Mouse (Mus musculus): ENCODE results near the gene Specc1l. TPM values are rescaled to one million over a fixed set of nuclear protein-coding genes. Genes with fewer than 3 reads are reported as not detected.
"Not testable (repeated sequence)": the region's sequence is repeated elsewhere in the genome, so short reads cannot be mapped to it uniquely, and the experiment has no call there.

Gene Specc1l
- polyA plus RNA-seq, 1 experiment from 2014 or later = 45.8 TPM

GRCm38 (mm10) chr10:75338852-75339251 lies 127.0 kb downstream of the Specc1l start:
- no peak for DNase-seq (ENCODE audit: low read depth, low spot score)
- POLR2A ChIA-PET = interaction anchor here (0.6 kb wide), 1 partner anchor 69 kb away, joined by 5 read pairs; no protein-coding TSS in a partner anchor
- ATAC-seq = no peak
- no peak for TF ChIP-seq CTCF (IDR thresholded peaks at IDR 0.05)
- in situ Hi-C loops (cut with MboI; ENCODE audit: low pct_unique_long_range_greater_than_20kb) = loop anchor here (5.0 kb wide), 1 partner anchor 38 kb away; no protein-coding TSS in a partner anchor
- H3K27me3 ChIP-seq = peaks cover 5% of the 10 kb centered on the region
- CTCF ChIA-PET = no interaction called here

DNA sequence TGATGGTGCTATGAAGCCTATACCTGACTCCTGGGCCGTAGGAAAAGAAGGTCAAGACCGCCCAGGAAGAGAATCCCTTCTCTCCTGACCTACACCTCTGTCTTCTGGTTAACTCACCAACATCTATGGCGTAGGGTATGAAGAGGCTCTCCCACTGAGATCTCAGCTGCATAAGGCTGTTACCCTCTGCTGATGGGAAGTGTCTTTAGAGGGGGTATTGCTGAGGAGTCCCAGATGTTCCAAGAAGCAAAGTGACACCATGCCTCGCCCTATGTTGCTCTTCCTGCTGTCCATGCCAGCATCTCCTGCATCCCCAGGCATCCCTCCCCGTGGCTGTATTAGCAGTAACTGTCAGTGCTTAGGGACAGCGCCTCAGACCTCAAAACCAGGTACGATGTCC lies 127.5 kb downstream of the Specc1l start:
- TF ChIP-seq CTCF (IDR thresholded peaks at IDR 0.05) = no peak
- ATAC-seq (no peak), DNase-seq (ENCODE audit: low read depth, low spot score) (no peak)
- in situ Hi-C loops (cut with MboI; ENCODE audit: low pct_unique_long_range_greater_than_20kb) = loop anchor here (5.0 kb wide), 1 partner anchor 38 kb away; no protein-coding TSS in a partner anchor
- CTCF ChIA-PET = no interaction called here
- POLR2A ChIA-PET = interaction anchor here (0.6 kb wide), 1 partner anchor 69 kb away, joined by 5 read pairs; no protein-coding TSS in a partner anchor
- H3K27me3 ChIP-seq = peaks cover 5% of the 10 kb centered on the region

- peaks cover 13% of the 10 kb centered on the region for H3K27me3 ChIP-seq
- in situ Hi-C loops (cut with MboI; ENCODE audit: low pct_unique_long_range_greater_than_20kb) = no loop called here
- ATAC-seq (no peak), DNase-seq (ENCODE audit: low read depth, low spot score) (no peak)
- CTCF ChIA-PET = no interaction called here
- POLR2A ChIA-PET = no interaction called here
- TF ChIP-seq CTCF (IDR thresholded peaks at IDR 0.05) = no peak
Measured at GRCm38 (mm10) chr10:75341936-75342335, 130.1 kb downstream of the Specc1l start.

DNA sequence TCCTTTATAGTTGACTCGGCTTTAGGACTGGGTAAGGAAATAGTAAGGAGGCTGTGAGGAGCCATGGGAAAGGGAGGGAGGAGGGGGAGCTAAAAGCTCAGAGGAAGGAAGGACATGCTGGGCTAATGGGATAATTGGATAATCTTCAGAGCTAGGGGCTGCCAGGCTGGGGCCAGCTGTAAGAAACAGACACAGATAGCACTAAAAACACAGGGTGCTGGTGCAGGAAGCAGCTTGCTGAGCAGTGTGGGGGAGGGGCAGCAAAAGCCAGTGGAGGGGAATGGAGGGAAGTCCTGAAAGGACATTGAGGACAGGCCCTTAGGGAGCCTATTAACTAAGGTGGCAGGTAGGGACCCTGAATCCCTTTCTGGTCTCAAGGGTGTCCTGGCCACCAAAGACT lies 132.7 kb downstream of the Specc1l start:
- in situ Hi-C loops (cut with MboI; ENCODE audit: low pct_unique_long_range_greater_than_20kb) = not testable (repeated sequence)

DNA sequence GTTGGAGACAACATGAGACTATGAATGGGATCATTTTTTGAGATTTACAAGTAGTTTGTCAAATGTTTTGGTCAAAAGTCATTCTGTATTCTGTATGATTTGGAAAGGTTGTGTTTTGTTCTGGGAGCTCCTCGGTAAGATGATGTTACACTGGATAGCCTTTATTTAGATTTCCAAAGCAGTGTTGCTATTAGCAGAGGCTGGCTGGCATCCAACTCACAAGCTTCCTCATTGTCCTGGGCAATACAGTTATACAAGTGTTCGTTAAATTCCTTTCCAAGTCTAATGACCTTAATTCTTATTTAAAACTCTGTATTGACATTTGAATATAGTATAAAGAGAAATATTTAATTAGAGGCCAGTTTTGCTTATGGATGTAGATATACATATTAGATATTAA lies 133.4 kb downstream of the Specc1l start:
- ChIA-PET POLR2A (no interaction called here), CTCF (interaction anchor here (1.9 kb wide), 1 partner anchor 24 kb away, joined by 4 read pairs; no protein-coding TSS in a partner anchor)
- DNase-seq (ENCODE audit: low read depth, low spot score) = no peak
- in situ Hi-C loops (cut with MboI; ENCODE audit: low pct_unique_long_range_greater_than_20kb) = no loop called here
- peaks cover 15% of the 10 kb centered on the region for H3K27me3 ChIP-seq
- no peak for TF ChIP-seq CTCF (IDR thresholded peaks at IDR 0.05)
- ATAC-seq = no peak

More for the DNA sequence above, 132.7 kb downstream of the Specc1l start:
- POLR2A ChIA-PET; DNase-seq (ENCODE audit: low read depth, low spot score); ATAC-seq: not testable (repeated sequence)
- CTCF ChIA-PET = interaction anchor here (1.9 kb wide), 1 partner anchor 23 kb away, joined by 4 read pairs; no protein-coding TSS in a partner anchor
- peaks cover 15% of the 10 kb centered on the region for H3K27me3 ChIP-seq

- POLR2A ChIA-PET = no interaction called here
- CTCF ChIA-PET = no interaction called here
- ATAC-seq (no peak), DNase-seq (ENCODE audit: low read depth, low spot score) (no peak)
- H3K27me3 ChIP-seq = peaks cover 22% of the 10 kb centered on the region
- TF ChIP-seq CTCF (IDR thresholded peaks at IDR 0.05) = no peak
- in situ Hi-C loops (cut with MboI; ENCODE audit: low pct_unique_long_range_greater_than_20kb) = no loop called here
Measured at GRCm38 (mm10) chr10:75350564-75350963, 138.7 kb downstream of the Specc1l start.

- CTCF ChIA-PET = no interaction called here
Measured at GRCm38 (mm10) chr10:75352541-75352940, 140.7 kb downstream of the Specc1l start.

GRCm38 (mm10) chr10:75353838-75354241 lies 142.0 kb downstream of the Specc1l start:
- in situ Hi-C loops (cut with MboI; ENCODE audit: low pct_unique_long_range_greater_than_20kb); DNase-seq (ENCODE audit: low read depth, low spot score); CTCF ChIA-PET; POLR2A ChIA-PET; ATAC-seq: not testable (repeated sequence)
- peaks cover 15% of the 10 kb centered on the region for H3K27me3 ChIP-seq

More at GRCm38 (mm10) chr10:75352541-75352940, 140.7 kb downstream of the Specc1l start:
- ATAC-seq (no peak), DNase-seq (ENCODE audit: low read depth, low spot score) (no peak)
- peaks cover 15% of the 10 kb centered on the region for H3K27me3 ChIP-seq
- no peak for TF ChIP-seq CTCF (IDR thresholded peaks at IDR 0.05)
- POLR2A ChIA-PET = no interaction called here
- in situ Hi-C loops (cut with MboI; ENCODE audit: low pct_unique_long_range_greater_than_20kb) = no loop called here

GRCm38 (mm10) chr10:75355341-75355740 lies 143.5 kb downstream of the Specc1l start:
- H3K27me3 ChIP-seq = peaks cover 18% of the 10 kb centered on the region
- no peak for ATAC-seq
- in situ Hi-C loops (cut with MboI; ENCODE audit: low pct_unique_long_range_greater_than_20kb) = no loop called here
- no peak for DNase-seq (ENCODE audit: low read depth, low spot score)
- ChIA-PET CTCF (no interaction called here), POLR2A (no interaction called here)
- no peak for TF ChIP-seq CTCF (IDR thresholded peaks at IDR 0.05)

Other genes with a start within 250 kb of the Specc1l start
- 5.6 TPM for gene Gnaz, start 244.9 kb upstream of the Specc1l start, polyA plus RNA-seq (2021)
- gene Rsph14, start 179.5 kb upstream of the Specc1l start, polyA plus RNA-seq (2021) = not detected
- gene Rab36, start 175.0 kb upstream of the Specc1l start, polyA plus RNA-seq (2021) = 16.3 TPM
- gene Bcr, start 151.5 kb upstream of the Specc1l start, polyA plus RNA-seq (2021) = 38.8 TPM
- gene Adora2a, start 104.8 kb downstream of the Specc1l start, polyA plus RNA-seq (2021) = 0.83 TPM
- gene Upb1, start 189.0 kb downstream of the Specc1l start, polyA plus RNA-seq (2021) = not detected